Mouse (Mus musculus) cerebellum, postnatal 25 days (tissue): ENCODE measurements at regions not wholly inside any gene's neighbourhood (a gene's known extent, or its start where the extent isn't known, plus 50 kb on each side); places are given as distances from the start of the nearest gene placed in this dataset.

Source experiments
- DNase-seq, 2 experiments: peaks; one replicate each; pipeline ENCODE4 v3.0.0; 2021; ENCODE audit warnings: mixed read lengths in 2 of 2

- DNase-seq: no peak
These were observed 109.2 kb upstream of the Fbxo11 start for GRCm38 (mm10) chr17:88174242-88174679.

GRCm38 (mm10) chr17:88175951-88176623 is 111.0 kb upstream of the Fbxo11 start:
- DNase-seq: no peak

GRCm38 (mm10) chr17:88190735-88191134 is 125.6 kb upstream of the Fbxo11 start:
- DNase-seq: no peak

DNA sequence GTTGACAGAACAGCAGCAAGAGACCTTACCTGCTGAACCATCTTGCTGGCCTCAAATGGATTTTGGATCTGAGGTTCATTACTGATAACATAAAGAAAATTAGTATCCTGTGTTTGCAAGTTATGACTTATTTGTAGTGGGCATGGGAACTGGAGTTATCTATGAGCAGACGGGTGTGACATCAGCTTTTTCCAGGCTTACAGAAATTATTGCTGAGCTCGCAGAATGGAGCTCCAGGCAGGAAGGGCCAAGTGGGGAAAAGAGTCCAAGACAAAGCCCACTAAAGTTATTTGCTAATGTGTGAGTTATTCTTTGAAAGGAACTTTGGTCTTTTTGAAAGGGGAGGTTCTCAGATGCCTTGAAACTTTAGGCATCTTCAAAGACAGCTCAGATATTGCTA is 126.4 kb upstream of the Fbxo11 start:
- no peak for DNase-seq

GRCm38 (mm10) chr17:88191930-88192807 is 127.1 kb upstream of the Fbxo11 start:
- DNase-seq: no peak

DNA sequence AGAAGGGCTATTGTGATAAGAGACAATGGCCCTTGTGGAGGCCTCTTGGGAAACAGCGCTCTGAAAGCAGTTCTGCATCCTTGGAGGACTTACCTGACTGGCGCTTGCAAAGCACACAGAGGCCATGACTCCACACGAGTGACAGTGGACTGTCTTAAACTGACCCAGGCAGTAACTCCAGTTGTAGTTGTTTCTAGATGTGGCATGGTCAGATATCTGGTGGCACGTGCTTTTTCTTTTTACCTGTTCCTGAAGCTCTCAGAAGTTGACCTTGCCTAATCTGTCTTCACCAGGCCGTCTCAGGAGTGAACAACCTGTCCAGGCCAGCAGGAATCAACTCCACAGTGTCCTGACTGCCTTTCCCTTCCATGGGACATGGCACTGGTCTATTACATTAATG is 129.6 kb upstream of the Fbxo11 start:
- DNase-seq: no peak

DNA sequence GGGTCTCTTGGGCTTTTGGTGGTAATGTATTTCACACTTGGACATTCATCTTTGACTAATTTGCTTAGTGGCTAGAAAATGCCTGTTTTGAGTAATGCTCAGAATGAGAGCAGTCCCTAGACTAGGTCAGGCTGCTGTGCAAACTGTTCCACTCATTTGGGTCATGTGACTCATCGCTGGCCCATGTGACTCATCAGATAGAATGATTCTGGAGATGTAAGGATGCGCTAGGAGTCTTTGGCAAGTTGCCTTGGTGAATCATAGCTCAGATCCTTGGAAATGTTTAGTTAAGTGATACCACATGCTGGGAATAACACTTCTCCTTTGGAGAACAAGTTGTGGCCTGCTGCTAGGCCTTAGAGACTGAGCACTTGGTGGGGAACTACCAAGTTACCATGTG is 130.2 kb upstream of the Fbxo11 start:
- DNase-seq: no peak

GRCm38 (mm10) chr17:88195893-88196292 is 130.8 kb upstream of the Fbxo11 start:
- DNase-seq: no peak

- DNase-seq: no peak
These were observed 131.2 kb upstream of the Fbxo11 start for GRCm38 (mm10) chr17:88196322-88196721.

DNA sequence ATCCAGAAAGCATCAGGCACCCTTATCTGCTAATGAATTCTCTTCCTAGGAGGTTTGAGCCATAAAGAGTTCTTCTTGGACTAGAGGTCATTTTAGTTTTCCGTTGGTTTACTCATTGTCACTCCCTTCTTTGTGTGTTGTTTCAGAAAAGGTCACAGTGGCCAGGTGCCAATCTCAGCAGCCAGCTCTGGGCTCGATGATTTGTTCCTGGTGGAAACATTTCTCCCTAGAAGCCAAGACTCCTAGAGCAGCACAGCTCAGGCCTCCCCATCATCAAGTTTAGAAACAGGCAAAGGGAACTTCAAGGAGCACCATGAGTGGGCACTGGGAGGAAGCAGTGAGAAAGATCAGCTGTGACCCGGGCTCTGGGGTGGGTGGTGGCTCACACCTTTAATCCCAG is 132.3 kb upstream of the Fbxo11 start:
- DNase-seq: peak in 1 of 2 experiments; percentile 12

DNA sequence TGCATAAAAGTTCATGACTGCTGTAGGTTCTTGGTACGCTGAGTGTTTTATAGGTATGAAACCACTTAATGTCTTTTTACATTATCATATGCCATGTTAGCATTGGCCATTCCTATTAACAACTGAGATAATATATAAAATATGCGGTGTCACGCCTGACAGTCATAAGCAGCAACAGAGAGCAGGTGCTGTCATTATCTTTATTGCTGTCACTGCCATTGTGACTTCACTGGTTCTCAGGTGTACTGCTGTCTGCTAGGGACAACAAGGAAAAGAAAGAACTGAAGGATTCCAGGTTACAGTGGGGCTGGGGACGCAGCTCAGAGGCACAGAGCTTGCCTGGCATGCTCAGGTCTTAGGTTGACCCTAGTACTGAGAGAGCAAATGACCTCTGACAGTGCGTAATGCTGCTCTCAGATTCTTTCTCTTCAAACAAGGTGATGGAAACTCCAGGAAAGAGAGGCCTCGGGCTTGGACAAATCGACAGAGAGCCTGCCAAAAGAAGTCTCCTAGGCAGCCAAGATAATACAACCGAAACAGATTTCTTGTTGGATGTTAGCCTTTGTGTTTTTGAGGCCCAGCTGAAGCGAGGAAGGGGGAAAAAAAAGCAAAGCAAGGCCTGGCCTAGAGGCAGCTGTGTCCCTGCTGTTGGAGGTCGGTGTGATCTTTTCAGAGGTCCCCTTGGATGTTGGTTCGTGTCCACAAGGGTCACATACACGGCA is 136.3 kb upstream of the Fbxo11 start:
- DNase-seq: no peak

- DNase-seq: no peak
These were observed 137.1 kb upstream of the Fbxo11 start for GRCm38 (mm10) chr17:88202214-88202613.

GRCm38 (mm10) chr17:88209565-88209964 is 144.5 kb upstream of the Fbxo11 start:
- DNase-seq: no peak

DNA sequence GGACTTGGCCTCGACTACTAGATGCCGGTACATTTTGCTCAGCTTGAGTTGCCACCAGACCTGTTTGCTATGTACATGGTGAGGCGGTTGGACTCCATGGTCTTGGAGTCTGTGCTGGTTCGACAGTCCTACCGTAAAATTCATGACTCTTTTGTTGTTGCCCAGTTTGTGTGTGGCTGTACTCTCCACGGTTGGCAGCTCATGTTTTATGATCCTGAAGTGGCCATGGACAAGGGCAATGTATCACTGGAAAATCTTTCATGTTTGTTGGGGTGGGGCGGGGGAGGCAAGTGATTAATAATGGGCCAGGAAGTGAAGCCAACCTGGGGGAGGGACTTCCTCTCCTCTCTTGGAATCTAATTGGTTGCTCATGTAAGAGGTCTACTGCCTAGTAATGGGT is 147.0 kb upstream of the Fbxo11 start:
- no peak for DNase-seq

DNA sequence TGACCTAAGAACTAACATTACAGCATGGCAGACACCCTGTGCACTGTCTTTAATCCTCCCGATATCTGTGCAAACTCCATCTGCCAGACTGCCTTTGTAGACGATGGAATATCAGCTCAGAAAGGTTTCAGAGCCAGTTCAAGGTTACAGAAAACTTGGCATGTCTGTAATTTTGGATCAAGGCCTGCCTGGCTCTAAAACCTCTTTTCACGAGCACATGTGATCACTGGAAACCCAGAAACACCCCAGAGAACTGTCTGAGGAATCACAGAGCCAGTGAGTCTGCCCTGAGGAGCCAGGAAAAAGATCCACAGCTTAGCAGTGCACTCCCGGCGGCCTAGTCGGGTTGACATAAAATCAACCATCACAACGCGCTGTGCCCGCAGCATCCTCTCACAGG is 149.7 kb upstream of the Fbxo11 start:
- DNase-seq: no peak

GRCm38 (mm10) chr17:88222379-88222955 is 157.4 kb upstream of the Fbxo11 start:
- no peak for DNase-seq

DNA sequence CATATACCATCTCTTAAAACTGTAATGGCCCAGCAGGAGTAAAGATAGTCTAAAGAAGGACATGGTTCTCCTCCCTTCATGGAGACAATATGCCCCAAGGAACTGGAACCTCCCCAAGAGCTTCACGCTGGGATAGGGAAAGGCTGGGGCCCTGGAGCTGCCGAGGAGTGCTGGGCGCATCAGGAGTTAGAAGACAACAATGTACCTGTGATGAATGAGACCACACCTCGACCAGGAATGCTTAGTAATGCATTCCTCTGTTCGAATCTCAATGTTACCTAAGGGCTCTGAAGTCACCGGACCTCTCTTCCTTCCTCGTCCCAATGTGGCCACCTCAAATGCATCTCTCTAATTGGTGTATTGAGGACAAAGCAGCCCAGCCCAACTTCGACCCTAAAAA is 175.4 kb upstream of the Fbxo11 start:
- no peak for DNase-seq

DNA sequence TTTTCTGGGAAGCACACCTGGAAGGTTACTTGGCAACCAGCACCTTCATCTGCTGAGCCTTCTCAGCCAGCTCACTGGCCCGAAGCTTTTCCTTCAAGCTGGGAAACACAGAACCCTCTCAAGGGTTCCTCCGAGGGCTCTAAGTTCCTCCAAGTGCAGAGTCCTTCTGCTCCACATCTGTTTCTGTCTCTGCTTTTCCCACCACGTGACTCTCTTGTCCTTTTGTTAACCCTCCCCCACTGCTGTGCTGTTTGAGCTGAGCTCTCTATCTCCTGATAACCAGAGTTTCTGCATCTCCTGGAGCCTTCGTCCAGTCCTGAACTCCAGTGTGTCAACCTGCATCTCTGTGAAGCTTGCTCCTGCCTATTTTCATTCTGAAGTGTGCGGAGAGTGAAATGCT is 183.5 kb upstream of the Fbxo11 start:
- no peak for DNase-seq

- peak; percentile 66 to 75 for DNase-seq
These were observed 186.9 kb upstream of the Fbxo11 start for GRCm38 (mm10) chr17:88251949-88252521.

DNA sequence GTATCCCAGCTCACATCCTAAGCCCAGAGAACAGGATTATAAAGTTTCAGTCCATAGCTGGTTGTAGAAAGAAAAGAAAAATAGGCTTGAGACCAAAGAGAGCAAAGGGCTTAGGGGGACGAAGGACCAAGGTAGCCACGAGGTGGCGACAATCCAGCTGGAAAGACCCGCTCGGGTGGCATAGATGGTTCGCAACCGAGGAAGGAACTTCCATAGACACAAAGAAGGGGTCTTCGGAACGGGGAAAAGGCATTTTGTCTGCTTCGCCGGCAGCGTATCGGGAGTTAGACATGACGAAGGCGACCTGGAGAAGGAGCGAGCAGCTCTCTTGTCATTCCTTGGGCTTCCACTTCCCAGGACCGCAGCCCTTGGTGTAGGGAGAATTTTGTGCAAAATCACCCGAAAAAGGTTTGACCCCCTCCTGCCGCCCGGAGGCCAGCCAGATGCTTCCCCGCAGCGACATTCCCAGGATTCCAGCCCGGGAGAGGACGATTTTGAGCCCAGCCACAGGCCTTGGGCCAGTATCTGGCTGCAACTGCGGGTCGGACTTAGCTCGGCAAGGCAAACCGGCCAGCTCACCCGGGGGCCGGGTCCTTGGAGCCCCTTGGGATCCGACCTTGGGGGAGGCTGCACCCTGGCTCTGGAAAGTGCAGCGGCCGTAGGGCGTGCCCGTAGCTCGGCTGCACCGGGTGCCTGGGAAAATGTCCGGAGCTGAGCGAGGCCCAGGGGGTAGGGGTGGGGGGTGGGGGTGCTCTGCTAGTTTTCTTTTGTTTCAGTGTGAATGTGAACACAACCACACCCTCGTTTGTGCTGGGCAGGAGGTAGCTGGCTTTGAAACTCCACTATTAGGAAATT is 184.5 kb upstream of the Foxn2 start:
- DNase-seq: peak; percentile 86 to 92
